Mouse (Mus musculus): ENCODE data around the gene Itpkb. TPM values are rescaled to one million over a fixed set of nuclear protein-coding genes. Genes with fewer than 3 reads are reported as not detected.
"Not testable (repeated sequence)": the region's sequence is repeated elsewhere in the genome, so short reads cannot be mapped to it uniquely, and the experiment has no call there.

Itpkb gene
- polyA plus RNA-seq, 1 experiment = 40.6 TPM

DNA sequence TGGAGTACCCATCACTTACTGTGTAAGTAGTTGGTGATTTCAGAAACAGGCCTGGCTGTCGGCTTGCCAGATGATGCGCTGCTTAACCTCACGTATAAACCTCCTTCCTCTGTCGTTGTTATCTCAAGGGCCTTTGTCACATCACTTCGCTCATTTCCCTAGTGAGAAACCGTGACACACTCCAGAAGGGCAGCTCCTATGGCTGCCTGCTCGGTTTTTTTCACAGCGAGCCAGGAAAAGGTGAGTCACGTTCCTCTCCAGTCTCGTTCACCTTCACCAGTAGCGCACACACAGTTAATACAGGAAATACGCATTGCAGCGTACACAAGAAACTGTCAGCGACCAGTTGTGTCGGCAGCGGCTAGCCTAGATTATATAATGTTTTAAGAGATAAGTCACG lies 33.7 kb downstream of the Itpkb start:
- TF ChIP-seq GATA1 (IDR thresholded peaks at IDR 0.05; ENCODE audit: borderline replicate concordance, low read length) = no peak
- no peak for TF ChIP-seq FLI1 (IDR thresholded peaks at IDR 0.05; ENCODE audit: low read length)
- peaks cover 69% of the 10 kb centered on the region for H3K36me3 ChIP-seq (replicated peaks; ENCODE audit: low read length)
- no peaks in the 10 kb centered on the region for H3K27me3 ChIP-seq (replicated peaks)
- peak overlapping the region; percentile 92 for H3K4me3 ChIP-seq (replicated peaks)
- peaks cover 100% of the 10 kb centered on the region for H3K4me1 ChIP-seq
- peaks cover 4% of the 10 kb centered on the region; the same call in 1 of the 2 replicates for H3K9me3 ChIP-seq

- Histone ChIP-seq H3K36me3 (replicated peaks; ENCODE audit: low read length) (peaks cover 68% of the 10 kb centered on the region), H3K9me3 (peaks cover 4% of the 10 kb centered on the region; the same call in 1 of the 2 replicates), H3K4me1 (peaks cover 100% of the 10 kb centered on the region), H3K4me3 (replicated peaks) (peak overlapping the region; percentile 92), H3K27me3 (replicated peaks) (no peaks in the 10 kb centered on the region)
- TF ChIP-seq FLI1 (IDR thresholded peaks at IDR 0.05; ENCODE audit: low read length) = no peak
- no peak for TF ChIP-seq GATA1 (IDR thresholded peaks at IDR 0.05; ENCODE audit: borderline replicate concordance, low read length)
Observed at GRCm38 (mm10) chr1:180364720-180365119, 34.4 kb downstream of the Itpkb start.

DNA sequence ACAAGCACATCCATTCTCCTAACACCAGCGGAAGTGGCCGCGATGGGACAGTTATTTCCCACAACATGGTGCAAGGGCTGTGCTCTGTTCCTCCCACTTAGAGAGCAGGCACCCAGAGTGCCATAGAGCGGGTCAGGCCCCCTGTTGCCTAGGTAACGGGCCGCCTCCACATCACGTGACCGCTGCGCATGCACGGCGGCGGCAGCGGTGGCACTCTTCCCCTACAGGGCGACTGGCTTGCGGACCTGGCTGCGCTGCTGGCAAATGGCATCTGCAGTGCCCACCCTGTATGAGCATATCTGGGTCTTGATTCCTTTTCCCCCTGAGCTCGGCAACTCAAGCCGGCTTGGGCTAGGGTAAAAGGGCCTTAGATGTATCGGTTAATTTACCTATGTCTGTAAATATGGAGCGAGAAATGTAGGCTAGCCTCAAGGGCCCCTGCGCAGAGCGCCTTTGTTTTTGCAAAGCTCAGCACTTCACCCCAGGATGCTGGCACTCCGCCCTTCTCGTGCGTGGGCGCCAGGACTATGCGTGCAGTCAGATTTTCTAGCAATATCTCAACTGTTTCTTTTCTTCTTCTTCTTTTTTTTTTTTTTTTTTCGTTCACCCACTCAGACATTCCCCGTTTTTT lies 35.0 kb downstream of the Itpkb start:
- Histone ChIP-seq H3K4me1 (peaks cover 100% of the 10 kb centered on the region), H3K4me3 (replicated peaks) (peak overlapping the region; percentile 92), H3K27me3 (replicated peaks) (no peaks in the 10 kb centered on the region), H3K9me3 (peaks cover 4% of the 10 kb centered on the region; the same call in 1 of the 2 replicates), H3K36me3 (replicated peaks; ENCODE audit: low read length) (peaks cover 66% of the 10 kb centered on the region)
- TF ChIP-seq FLI1 (IDR thresholded peaks at IDR 0.05; ENCODE audit: low read length) = no peak
- no peak for TF ChIP-seq GATA1 (IDR thresholded peaks at IDR 0.05; ENCODE audit: borderline replicate concordance, low read length)

- no peaks in the 10 kb centered on the region for H3K9me3 ChIP-seq
- no peaks in the 10 kb centered on the region for H3K27me3 ChIP-seq (replicated peaks)
- peak overlapping the region; percentile 67 for H3K4me3 ChIP-seq (replicated peaks)
- peaks cover 65% of the 10 kb centered on the region for H3K36me3 ChIP-seq (replicated peaks; ENCODE audit: low read length)
- peaks cover 100% of the 10 kb centered on the region for H3K4me1 ChIP-seq
- TF ChIP-seq FLI1 (IDR thresholded peaks at IDR 0.05; ENCODE audit: low read length) = no peak
- no peak for TF ChIP-seq GATA1 (IDR thresholded peaks at IDR 0.05; ENCODE audit: borderline replicate concordance, low read length)
Observed at GRCm38 (mm10) chr1:180365983-180366811, 35.9 kb downstream of the Itpkb start.

- H3K36me3 ChIP-seq (replicated peaks; ENCODE audit: low read length) = peaks cover 66% of the 10 kb centered on the region
- H3K4me1 ChIP-seq = peaks cover 100% of the 10 kb centered on the region
- no peaks in the 10 kb centered on the region for H3K27me3 ChIP-seq (replicated peaks)
- no peaks in the 10 kb centered on the region for H3K9me3 ChIP-seq
- H3K4me3 ChIP-seq (replicated peaks) = no peak overlapping the region
- TF ChIP-seq FLI1 (IDR thresholded peaks at IDR 0.05; ENCODE audit: low read length) (no peak), GATA1 (IDR thresholded peaks at IDR 0.05; ENCODE audit: borderline replicate concordance, low read length) (no peak)
Observed at GRCm38 (mm10) chr1:180367045-180367619, 36.8 kb downstream of the Itpkb start.

DNA sequence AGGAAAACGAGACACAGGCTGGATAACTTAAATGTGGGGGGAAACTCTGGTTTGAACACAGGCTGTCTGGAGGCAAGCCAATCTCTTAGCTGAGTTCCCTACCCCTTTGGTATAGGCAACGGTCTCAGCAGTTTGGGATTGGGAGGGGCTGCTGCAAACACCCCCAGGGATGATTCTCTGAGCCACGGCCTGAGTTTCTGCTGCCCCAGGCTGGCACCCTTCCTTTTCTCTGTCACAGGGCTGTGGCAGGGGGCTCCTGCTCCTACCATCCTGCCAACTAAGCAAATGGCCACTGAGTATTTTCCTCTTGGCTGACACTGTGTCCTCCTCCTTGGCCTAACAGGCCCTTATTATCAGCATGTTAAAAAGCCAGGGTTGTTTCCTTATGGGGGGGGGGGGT lies 37.3 kb downstream of the Itpkb start:
- Histone ChIP-seq H3K4me1 (peaks cover 100% of the 10 kb centered on the region), H3K36me3 (replicated peaks; ENCODE audit: low read length) (peaks cover 62% of the 10 kb centered on the region), H3K27me3 (replicated peaks) (no peaks in the 10 kb centered on the region), H3K4me3 (replicated peaks) (no peak overlapping the region), H3K9me3 (no peaks in the 10 kb centered on the region)
- TF ChIP-seq GATA1 (IDR thresholded peaks at IDR 0.05; ENCODE audit: borderline replicate concordance, low read length) (no peak), FLI1 (IDR thresholded peaks at IDR 0.05; ENCODE audit: low read length) (no peak)

GRCm38 (mm10) chr1:180368112-180368511 lies 37.8 kb downstream of the Itpkb start:
- no peak overlapping the region for H3K4me3 ChIP-seq (replicated peaks)
- TF ChIP-seq GATA1 (IDR thresholded peaks at IDR 0.05; ENCODE audit: borderline replicate concordance, low read length) = no peak
- TF ChIP-seq FLI1 (IDR thresholded peaks at IDR 0.05; ENCODE audit: low read length) = no peak
- H3K27me3 ChIP-seq (replicated peaks) = no peaks in the 10 kb centered on the region
- H3K9me3 ChIP-seq = no peaks in the 10 kb centered on the region
- peaks cover 62% of the 10 kb centered on the region for H3K36me3 ChIP-seq (replicated peaks; ENCODE audit: low read length)
- peaks cover 100% of the 10 kb centered on the region for H3K4me1 ChIP-seq

DNA sequence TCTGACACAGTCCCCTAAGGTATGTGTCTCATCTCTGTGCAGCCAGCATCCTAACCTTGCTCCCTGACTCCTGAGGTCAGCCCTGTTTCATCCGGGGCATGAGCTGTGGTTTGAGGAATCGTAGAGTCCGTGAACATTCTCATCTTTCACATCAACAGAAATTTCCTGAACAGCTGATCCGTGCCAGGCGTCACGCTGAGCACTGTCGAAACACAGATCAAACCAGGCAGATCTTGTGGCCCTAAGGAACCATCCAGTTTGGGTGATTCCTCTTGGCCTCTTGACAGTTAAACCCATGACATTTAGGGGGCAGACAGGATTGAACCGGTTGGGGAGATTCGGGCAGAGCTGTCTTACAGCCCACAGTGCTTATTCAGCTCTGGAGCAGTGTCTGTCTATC lies 38.4 kb downstream of the Itpkb start:
- Histone ChIP-seq H3K9me3 (no peaks in the 10 kb centered on the region), H3K4me3 (replicated peaks) (no peak overlapping the region), H3K4me1 (peaks cover 100% of the 10 kb centered on the region), H3K36me3 (replicated peaks; ENCODE audit: low read length) (peaks cover 63% of the 10 kb centered on the region), H3K27me3 (replicated peaks) (no peaks in the 10 kb centered on the region)
- TF ChIP-seq GATA1 (IDR thresholded peaks at IDR 0.05; ENCODE audit: borderline replicate concordance, low read length) (no peak), FLI1 (IDR thresholded peaks at IDR 0.05; ENCODE audit: low read length) (no peak)

DNA sequence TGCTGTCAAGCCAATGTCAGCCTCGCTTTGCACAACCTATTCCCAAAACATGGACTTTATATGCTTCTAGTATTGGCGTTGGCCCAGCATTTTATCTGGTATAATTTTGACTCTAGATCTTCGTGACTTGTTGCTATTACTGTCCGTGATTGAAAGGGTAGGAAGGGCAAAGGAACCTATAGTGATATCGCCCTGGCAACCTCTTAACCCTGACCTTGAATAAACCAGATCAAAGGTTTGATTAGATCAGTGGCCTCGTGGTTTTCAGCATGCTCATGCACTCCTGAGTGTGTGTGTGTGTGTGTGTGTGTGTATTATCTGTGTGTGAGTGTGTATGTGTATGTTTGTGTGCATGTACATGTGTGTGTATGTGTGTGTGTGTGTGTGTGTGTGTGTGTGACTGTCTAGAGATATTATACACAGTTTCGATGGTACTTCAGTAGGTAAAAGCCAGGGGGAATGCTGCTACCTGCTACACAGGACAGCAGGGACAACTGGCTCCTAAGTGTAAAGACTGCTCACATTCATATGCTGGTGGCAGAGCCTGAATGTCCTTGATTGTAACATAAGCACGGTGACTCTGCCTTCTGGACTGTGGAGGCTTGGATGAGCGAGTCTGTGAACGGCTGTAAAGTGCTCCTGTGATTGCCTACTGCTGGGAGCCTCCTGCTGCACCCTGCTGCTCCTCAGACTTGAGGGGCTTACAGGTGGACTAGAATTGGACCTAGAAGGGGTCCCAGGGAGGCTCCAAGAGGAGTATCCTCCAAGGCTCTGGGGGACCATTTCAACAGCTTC lies 40.8 kb downstream of the Itpkb start:
- Histone ChIP-seq H3K27me3 (replicated peaks) (no peaks in the 10 kb centered on the region), H3K4me1 (peaks cover 100% of the 10 kb centered on the region), H3K36me3 (replicated peaks; ENCODE audit: low read length) (peaks cover 80% of the 10 kb centered on the region), H3K9me3 (no peaks in the 10 kb centered on the region), H3K4me3 (replicated peaks) (peak overlapping the region; percentile 23)
- TF ChIP-seq FLI1 (IDR thresholded peaks at IDR 0.05; ENCODE audit: low read length) (no peak), GATA1 (IDR thresholded peaks at IDR 0.05; ENCODE audit: borderline replicate concordance, low read length) (no peak)

- Histone ChIP-seq H3K36me3 (replicated peaks; ENCODE audit: low read length) (peaks cover 87% of the 10 kb centered on the region), H3K4me1 (peaks cover 100% of the 10 kb centered on the region)
- H3K9me3 ChIP-seq; H3K27me3 ChIP-seq (replicated peaks); H3K4me3 ChIP-seq (replicated peaks): not testable (repeated sequence)
Observed at GRCm38 (mm10) chr1:180372258-180372657, 42.0 kb downstream of the Itpkb start.

All from megakaryocyte, embryonic 14.5 days (primary cell).